Mouse (Mus musculus) layer of hippocampus, postnatal 14 days (tissue): ENCODE results near the gene Gm49373. TPM values are rescaled to one million over a fixed set of nuclear protein-coding genes. Genes with fewer than 3 reads are reported as not detected.
"Not testable (repeated sequence)": the region's sequence is repeated elsewhere in the genome, so short reads cannot be mapped to it uniquely, and the experiment has no call there.

ENCODE experiments used
- DNase-seq, 2 experiments: peaks; one replicate each; pipeline ENCODE4 v3.0.0; 2021 to 2022; ENCODE audit warnings: low spot score in 2 of 2, mixed read lengths in 1 of 2
- total RNA-seq, 2 experiments: library from RNA; stranded (reverse); gene quantifications; 2 replicates each; pipeline ENCODE4 v1.2.3; 2021

The Gm49373 gene
- total RNA-seq, 2 experiments from 2014 or later, result 0.55 to 1.6 TPM

DNA sequence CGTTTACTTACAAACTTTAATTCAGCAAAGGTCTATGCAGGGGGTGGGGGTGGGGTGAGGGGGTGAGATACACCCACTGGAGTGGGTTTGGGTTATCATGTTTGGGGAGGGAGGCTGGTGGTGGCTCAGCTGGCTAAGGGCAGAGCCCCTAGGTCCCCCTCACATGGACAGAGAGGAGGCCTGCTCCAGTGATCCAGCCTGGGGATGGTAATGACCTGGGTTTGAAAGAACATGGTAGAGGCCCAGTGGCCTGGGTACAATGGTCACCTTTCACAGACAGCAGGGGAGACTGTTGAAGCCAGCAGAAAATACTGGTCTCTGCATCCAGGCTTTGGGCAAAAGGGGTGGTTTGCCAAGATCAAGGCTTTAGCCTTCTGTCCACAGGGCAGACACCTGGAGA lies 1.3 kb upstream of the Gm49373 start:
- DNase-seq, result no peak

DNA sequence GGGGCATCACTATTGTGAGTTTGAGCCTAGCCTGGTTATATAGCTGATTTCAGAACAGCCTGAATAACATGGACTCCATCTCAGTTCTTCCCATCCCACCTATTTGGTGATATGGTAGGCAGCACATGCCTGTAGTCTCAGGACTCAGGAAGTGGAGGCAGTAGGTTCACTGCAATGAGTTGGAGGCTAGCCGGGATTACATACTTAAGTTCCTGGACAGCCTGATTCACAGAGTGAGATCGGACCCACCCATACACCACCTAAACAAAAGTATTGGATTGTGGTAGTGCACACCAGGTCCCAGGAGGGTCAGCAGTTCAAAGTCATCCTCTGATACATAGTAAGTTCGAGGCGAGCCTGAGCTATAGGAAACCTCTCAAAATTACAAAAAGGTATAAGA lies 255 bp downstream of the Gm49373 start:
- DNase-seq, result no peak

GRCm38 (mm10) chr9:21067006-21067684 lies 5.8 kb downstream of the Gm49373 start, which contains the start of gene Zglp1:
Gene Zglp1 (minus strand): TSS chr9:21067093.
- DNase-seq, result no peak

DNA sequence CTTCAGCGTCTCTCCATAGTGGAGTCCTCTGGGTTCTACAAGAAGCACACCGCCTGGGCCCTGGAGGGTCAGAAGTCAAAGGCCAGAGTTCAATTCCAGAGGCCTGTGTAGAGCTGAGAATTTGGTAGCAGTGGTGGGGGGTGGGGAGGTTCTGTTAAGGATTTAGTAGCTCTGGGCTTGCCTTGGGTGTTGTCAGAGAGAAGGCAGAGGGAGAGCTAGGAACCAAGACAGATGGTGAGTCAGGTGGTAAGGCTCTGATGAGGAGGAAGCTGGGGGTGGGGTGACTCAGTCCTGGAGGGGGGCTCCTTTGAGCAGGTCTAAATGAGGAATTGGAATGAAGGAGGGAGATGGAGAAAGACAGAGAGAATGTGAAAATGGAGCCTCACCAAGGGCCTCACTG lies 10.0 kb downstream of the Gm49373 start:
- peak in 1 of 2 experiments; percentile 53 for DNase-seq

DNA sequence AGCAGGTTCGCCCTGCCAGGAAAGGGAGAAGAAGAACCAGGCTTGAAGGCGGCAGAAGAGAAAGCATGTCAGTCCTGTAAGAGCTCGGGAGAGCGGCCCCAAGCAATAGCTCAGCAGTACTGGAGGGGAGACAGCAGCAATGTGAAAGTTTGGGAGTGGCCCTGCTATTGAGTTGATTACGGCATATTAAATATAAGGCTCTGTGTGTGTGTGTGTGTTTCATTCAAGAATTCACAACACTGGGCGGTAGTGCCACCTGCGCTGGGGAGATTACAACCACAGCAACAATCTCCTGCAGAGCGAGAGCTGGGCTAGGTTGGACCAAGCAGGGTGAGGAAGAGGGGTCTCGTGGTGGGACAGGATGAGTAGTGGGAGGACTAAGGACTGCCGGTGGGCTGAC lies 21.3 kb downstream of the Gm49373 start:
- no peak for DNase-seq

DNA sequence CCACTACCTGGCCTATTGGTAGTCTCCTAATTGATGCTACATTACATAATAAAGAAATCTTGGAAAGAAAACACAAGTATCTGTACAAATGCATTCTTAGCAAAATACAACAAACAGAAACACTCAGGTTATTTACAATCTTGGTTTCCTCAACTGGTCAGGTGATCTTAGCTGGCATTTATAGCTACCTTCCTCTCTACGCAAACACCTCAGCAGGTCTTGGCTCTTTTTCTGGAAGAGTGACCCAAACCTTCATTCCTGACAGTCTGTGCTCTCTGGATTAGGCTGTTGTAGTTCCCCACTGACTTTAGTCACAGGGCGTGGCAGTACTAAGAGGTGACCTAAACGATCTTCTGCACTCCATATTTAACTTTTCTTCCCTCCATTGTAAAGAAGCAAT lies 27.7 kb downstream of the Gm49373 start:
- no peak for DNase-seq

GRCm38 (mm10) chr9:21044785-21045184 lies 28.1 kb downstream of the Gm49373 start:
- not testable (repeated sequence) for DNase-seq

DNA sequence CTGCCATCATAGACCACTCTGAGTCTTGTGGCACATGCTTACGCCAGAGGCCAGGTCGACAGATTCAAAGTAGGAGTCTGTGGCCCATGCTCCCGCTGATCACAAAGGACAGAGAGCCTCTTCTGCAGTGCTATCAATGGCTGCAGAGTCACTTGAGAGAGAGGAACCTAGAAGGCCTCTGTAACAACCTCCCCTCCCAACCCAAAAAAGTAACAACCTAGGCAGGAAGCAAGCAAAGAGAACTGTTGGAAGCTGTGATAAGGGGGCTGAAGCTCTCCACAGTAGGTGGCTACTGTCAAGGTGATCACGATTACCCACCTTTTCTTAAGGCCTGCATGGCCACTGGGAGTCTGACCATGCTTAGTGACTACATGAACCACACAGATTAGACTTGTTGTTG lies 29.3 kb downstream of the Gm49373 start:
- DNase-seq, result no peak

DNA sequence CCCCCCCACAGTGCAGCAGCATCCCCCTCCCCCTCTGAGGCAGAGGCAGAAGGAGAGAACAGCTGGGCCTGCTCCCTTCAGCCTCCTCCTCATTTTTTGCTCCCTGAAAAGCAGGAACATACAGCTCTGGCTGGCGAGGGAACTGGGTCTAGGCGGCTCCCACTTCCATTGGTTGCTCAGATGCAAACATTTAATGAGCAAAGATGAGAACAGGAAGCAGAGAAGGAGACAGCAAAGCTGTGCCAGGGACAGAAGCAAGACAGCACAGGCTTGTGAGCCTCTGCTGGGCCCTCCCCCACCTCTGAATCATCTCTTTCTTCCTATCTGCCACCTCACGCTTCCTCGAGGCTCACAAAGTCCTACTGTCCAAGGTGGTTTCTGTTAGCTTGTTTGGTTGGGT lies 31.6 kb downstream of the Gm49373 start:
- peak in 1 of 2 experiments; percentile 82 for DNase-seq

- DNase-seq, result no peak
Observed at GRCm38 (mm10) chr9:21039779-21040178, 33.1 kb downstream of the Gm49373 start.

DNA sequence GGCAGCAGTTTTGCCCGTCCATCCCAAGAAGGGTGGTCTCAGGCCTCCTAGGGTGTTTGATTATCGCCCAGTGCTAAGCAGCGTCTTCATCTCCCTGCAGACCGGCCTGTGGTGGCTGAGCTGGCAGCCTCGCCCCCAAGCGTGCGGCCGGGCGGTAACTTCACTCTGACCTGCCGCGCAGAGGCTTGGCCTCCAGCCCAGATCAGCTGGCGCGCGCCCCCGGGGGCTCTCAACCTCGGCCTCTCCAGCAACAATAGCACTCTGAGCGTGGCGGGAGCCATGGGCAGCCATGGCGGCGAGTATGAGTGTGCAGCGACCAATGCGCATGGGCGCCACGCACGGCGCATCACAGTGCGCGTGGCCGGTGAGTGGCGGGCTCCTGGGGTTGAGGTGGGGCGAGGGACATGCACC lies 35.4 kb downstream of the Gm49373 start:
- DNase-seq, result peak; percentile 26 to 66

DNA sequence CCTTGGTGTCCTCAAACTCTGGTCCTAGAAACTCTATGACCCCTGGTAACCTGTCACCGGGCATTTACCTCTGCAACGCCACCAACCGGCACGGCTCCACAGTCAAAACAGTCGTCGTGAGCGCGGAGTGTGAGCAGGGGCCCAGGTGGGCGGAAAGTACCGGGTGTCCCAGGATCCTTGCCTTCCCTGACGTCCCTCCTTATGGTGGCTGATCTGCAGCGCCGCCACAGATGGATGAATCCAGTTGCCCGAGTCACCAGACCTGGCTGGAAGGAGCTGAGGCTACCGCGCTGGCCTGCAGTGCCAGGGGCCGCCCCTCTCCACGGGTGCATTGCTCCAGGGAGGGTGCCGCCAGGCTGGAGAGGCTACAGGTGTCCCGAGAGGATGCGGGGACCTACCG lies 36.2 kb downstream of the Gm49373 start:
- DNase-seq, result peak in 1 of 2 experiments; percentile 21

DNA sequence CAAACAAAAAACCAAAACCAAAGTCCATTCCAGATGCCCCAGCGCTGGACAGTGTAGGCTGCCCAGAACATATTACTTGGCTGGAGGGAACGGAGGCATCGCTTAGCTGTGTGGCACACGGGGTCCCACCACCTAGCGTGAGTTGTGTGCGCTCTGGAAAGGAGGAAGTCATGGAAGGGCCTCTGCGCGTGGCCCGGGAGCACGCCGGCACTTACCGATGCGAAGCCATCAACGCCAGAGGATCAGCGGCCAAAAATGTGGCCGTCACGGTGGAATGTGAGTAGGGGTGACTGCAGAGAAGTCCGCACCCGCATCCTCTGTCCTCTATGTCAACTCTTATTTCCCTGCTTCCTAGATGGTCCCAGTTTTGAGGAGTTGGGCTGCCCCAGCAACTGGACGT lies 36.7 kb downstream of the Gm49373 start:
- DNase-seq, result no peak

DNA sequence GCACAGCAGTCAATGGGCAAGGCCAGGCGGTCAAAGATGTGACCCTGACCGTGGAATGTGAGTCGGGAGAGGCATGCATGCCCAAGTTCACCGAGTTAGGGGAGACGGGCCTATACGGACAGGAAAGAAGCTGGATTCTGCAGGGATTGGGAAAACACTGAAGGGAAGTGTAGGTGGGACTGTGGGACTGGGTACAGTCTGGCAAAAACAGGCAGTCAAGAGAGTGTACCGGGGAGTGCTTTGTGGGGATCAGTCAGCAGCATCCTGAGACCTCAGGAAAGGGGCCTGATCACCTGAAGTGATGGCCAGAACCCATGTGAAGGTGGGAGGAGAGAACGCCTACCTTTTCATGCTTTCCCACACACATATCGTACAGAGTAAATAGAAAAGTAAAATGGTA lies 37.3 kb downstream of the Gm49373 start:
- no peak for DNase-seq

DNA sequence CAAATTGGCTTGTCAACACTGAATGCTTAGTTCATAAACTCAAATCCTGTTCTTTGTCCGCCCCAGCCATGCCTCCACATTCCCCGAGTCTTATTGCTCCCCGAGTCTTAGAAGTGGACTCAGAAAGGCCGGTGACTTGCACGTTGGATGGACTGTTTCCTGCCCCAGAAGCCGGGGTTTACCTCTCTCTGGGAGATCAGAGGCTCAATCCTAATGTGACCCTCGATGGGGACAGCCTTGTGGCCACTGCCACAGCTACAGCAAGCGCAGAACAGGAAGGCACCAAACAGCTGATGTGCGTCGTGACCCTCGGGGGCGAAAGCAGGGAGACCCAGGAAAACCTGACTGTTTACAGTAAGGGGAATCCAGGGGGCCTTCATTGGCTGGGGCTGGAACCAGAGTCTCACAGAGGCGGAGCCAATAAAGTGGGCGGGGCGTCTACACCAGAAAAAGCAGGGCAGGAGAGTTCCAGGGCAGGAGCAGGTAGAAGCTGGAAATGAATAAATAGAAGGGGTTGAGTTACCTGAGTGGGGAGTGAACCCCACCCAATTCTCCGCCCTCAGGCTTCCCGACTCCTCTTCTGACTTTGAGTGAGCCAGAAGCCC lies 38.3 kb downstream of the Gm49373 start:
- no peak for DNase-seq

- peak; percentile 52 to 78 for DNase-seq
Observed at GRCm38 (mm10) chr9:21033136-21033535, 39.8 kb downstream of the Gm49373 start.

DNA sequence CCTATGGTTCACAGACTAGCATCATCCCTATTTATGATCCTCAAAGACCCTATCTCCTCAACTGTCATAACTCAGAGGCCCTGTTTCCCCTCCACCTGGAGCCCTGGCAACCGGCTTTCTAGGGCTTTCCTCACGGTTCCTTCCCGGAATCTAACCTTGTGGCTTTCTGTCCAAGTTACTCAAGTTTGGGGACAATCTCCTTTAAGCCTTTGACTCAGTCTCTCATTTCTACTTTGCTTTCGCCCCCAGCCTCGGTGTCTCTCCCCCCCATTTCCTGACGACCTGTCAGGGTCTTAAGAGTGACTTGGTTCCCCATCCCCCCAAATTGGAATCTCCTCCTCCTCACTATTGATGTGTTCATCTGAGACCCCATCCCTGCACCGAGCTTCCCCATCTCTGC lies 40.4 kb downstream of the Gm49373 start:
- no peak for DNase-seq

DNA sequence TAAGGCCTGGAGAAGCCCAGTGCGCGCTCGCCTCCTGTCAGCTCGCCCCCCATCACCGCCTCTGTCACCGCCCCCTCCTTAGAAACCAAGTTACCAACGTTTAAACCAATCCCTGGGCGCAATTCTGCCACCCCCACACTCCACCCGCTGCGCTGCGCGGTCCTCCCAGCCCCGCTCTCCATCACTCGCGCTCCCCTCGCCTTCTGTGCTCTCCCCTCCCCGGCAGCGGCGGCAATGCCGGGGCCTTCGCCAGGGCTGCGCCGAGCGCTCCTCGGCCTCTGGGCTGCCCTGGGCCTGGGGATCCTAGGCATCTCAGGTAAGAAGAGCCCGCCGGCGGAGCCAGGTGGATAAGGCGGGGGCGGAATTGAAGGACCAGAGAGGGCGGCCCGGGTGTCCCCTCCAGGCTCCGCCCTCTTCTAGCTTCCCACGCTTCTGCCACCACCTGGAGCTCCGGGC lies 41.0 kb downstream of the Gm49373 start, which contains the start of gene Icam5:
Icam5 (plus strand) TSS at position 178 of the 456 bp plus-strand sequence.
- peak in 1 of 2 experiments; percentile 88 for DNase-seq

DNA sequence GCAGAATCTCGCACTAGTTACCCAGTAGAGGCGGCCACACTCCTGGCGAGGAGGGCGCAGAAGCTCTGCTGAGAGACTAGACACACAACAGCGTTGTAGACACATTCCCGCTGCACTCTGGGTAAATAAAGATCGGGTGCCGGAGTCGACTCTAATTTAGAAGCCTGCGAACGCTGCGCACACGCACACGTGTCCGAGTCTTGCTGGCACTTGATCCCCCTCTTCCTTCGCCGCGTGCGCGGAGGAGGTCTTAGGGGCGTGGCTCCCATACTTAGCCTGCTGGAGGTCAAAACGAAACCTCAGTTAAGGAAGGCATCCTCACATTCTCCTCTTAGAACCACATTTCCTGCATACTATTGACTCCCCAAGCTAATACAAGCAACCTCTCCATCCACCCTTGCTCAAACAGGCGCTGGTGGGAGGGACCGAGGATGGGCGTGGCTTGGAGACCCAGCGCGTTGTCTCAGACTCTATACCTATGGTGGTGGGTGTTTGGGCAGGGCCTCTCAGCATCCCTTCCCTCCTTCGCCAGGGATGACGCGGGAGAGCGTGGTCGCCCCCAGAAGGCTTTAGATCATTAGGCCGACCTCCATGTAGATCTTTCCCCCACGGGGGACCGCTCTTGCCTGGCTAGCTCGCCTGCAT lies 41.5 kb downstream of the Gm49373 start:
- DNase-seq, result peak; percentile 78 to 80

DNA sequence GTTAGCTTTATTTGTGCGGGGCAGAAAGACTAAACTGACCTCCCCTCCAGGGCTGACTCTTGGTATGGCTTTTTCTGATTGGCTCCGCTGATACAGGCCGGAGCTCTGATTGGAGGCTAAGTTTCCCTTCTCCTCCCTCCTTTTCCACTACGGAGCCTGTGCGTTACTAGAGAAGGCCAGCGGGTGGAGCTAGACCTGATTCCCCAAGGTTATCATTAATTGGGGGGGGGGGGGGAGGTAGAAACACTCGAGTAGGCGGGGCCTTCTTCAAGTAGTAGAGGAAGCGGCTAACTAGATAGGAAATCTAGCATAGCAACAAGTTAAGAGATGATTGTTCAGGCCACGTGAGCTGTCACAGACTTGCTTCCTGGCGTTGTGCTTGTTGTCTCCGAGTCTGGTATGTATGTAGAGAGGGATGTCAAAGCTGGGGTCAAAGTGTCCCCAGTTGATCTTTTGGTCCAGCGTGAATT lies 42.1 kb downstream of the Gm49373 start:
- DNase-seq, result peak; percentile 79 to 89

DNA sequence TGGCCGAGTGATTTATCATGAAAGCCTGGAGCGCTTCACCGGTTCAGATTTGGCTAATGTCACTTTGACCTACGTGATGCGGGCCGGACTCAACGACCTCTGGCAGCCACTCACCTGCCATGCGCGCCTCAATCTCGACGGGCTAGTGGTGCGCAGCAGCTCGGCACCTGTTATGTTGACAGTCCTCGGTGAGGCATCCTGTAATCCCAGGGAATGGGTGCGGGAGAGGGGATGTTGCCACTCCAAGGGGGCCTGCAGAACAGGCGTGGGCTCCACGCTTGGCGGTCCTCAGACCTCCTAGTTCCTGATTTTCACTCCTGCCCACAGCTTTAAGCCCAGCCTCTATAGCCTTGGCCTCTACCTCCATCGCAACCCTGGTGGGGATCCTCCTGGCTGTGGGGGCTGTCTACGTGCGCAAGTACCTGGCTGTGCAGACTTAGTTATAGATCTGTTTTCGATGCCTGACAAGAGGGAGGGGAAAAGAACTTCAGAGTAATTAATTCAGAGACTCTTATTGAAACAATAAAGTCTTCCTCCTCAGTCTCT lies 42.8 kb downstream of the Gm49373 start:
- no peak for DNase-seq
